Comparison of ENCODE assay signal across 9 mouse cellular contexts in the genomic region with DNA sequence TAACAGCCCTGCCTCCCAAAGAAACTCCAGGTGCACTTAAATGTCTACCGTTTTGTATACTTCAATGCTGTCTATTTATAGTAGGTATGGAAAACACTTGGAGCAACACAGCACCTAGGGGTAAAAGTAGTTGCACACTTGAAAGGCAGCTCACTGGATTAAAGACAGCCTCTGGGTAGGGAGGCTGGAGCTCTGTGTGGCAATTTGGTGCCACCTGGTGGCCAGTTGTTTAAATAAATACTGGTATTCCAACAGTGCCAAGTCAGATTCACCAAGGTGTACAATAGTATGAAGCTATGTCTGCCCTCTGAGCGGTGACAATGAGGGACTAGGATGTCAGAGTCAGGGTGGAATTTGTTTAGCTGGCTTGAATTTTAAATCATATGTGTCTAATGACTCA. TPM values are rescaled to one million over a fixed set of nuclear protein-coding genes. Genes with fewer than 3 reads are reported as not detected.
DNase-seq lines count a peak whose midpoint lies in the region; ATAC-seq and TF ChIP-seq lines count a peak whose summit lies in the region.
"Had no signal": no experiment of that assay in that cellular context is flagged by ENCODE, and none has a peak within 500 bp of the region (broad histone marks: within the 10 kb centered on the region; RNA-seq: fewer than 3 reads in every experiment).

No protein-coding gene starts in this region.

- no peak for TF ChIP-seq EP300 in liver, embryonic 14.5 days (IDR thresholded peaks at IDR 0.05; ENCODE audit: low read depth)

- H3K4me2 ChIP-seq in embryonic facial prominence, embryonic 11.5 days (ENCODE audit: low read depth, low read length): no peak overlapping the region
- no peak overlapping the region for H3K4me2 ChIP-seq in heart, embryonic 15.5 days
- H3K4me2 ChIP-seq in kidney, embryonic 16.5 days (replicated peaks; ENCODE audit: low read depth, low read length): no peak overlapping the region
- no peak overlapping the region for H3K4me2 ChIP-seq in liver, embryonic 14.5 days (ENCODE audit: low read depth)
- H3K4me2 ChIP-seq in neural tube, embryonic 15.5 days: no peak overlapping the region

- no peaks in the 10 kb centered on the region for H3K9me3 ChIP-seq in embryonic facial prominence, embryonic 11.5 days (replicated peaks; ENCODE audit: control insufficient read depth, low read length)
- no peaks in the 10 kb centered on the region for H3K9me3 ChIP-seq in heart, embryonic 15.5 days (replicated peaks)
- no peaks in the 10 kb centered on the region for H3K9me3 ChIP-seq in kidney, embryonic 16.5 days (ENCODE audit: low read length)
- no peaks in the 10 kb centered on the region for H3K9me3 ChIP-seq in liver, embryonic 14.5 days (ENCODE audit: control insufficient read depth, low read length)
- no peaks in the 10 kb centered on the region for H3K9me3 ChIP-seq in neural tube, embryonic 15.5 days (replicated peaks)

- no peaks in the 10 kb centered on the region for H3K27me3 ChIP-seq in embryonic facial prominence, embryonic 11.5 days (ENCODE audit: control insufficient read depth, insufficient read depth, low read length)
- no peaks in the 10 kb centered on the region for H3K27me3 ChIP-seq in heart, embryonic 15.5 days
- H3K27me3 ChIP-seq in kidney, embryonic 16.5 days (ENCODE audit: insufficient read depth, low read length): no peaks in the 10 kb centered on the region
- H3K27me3 ChIP-seq in liver, embryonic 14.5 days (ENCODE audit: control insufficient read depth, insufficient read depth, low read length): no peaks in the 10 kb centered on the region
- H3K27me3 ChIP-seq in neural tube, embryonic 15.5 days (replicated peaks): no peaks in the 10 kb centered on the region

- no peak overlapping the region for H3K27ac ChIP-seq in embryonic facial prominence, embryonic 11.5 days (replicated peaks; ENCODE audit: low read depth, low read length)
- H3K27ac ChIP-seq in heart, embryonic 15.5 days: no peak overlapping the region
- no peak overlapping the region for H3K27ac ChIP-seq in kidney, embryonic 16.5 days (ENCODE audit: low read length)
- no peak overlapping the region for H3K27ac ChIP-seq in liver, embryonic 14.5 days
- H3K27ac ChIP-seq in neural tube, embryonic 15.5 days (replicated peaks): 0 out of 2 replicates have a peak overlapping the region, but pooled peaks have one; percentile 41

- no peak overlapping the region for H3K4me3 ChIP-seq in embryonic facial prominence, embryonic 11.5 days (ENCODE audit: low read depth, low read length)
- H3K4me3 ChIP-seq in heart, embryonic 15.5 days: no peak overlapping the region
- no peak overlapping the region for H3K4me3 ChIP-seq in kidney, embryonic 16.5 days (ENCODE audit: low read length)
- no peak overlapping the region for H3K4me3 ChIP-seq in liver, embryonic 14.5 days (ENCODE audit: insufficient read depth in 1 of 2, low read depth in 2 of 2, low read length in 2 of 2)
- no peak overlapping the region for H3K4me3 ChIP-seq in neural tube, embryonic 15.5 days (replicated peaks)
- H3K4me3 ChIP-seq: erythroblast, embryonic 14.5 days had no signal

- TF ChIP-seq CTCF in liver, embryonic 14.5 days (IDR thresholded peaks at IDR 0.05; ENCODE audit: low read depth): peak; percentile 80

- peak; percentile 69 for DNase-seq in CD4-positive helper T cell, adult 2 months (ENCODE audit: low read depth, low spot score)
- peak; percentile 75 for DNase-seq in adrenal gland, postnatal 25 days
- peak; percentile 89 for DNase-seq in embryonic facial prominence, embryonic 11.5 days (ENCODE audit: low spot score)
- DNase-seq in liver, embryonic 14.5 days (ENCODE audit: low read depth in 3 of 3, low spot score in 3 of 3): peak in 1 of 3 experiments; percentile 35
- peak; percentile 91 for DNase-seq in testis, postnatal 10 days (ENCODE audit: low spot score)

- H3K36me3 ChIP-seq in embryonic facial prominence, embryonic 11.5 days (replicated peaks; ENCODE audit: control insufficient read depth, insufficient read depth, low read depth, low read length): no peaks in the 10 kb centered on the region
- no peaks in the 10 kb centered on the region for H3K36me3 ChIP-seq in heart, embryonic 15.5 days
- no peaks in the 10 kb centered on the region for H3K36me3 ChIP-seq in kidney, embryonic 16.5 days (ENCODE audit: insufficient read depth, low read length)
- H3K36me3 ChIP-seq in liver, embryonic 14.5 days (replicated peaks; ENCODE audit: control insufficient read depth, insufficient read depth, low read depth): no peaks in the 10 kb centered on the region
- H3K36me3 ChIP-seq in neural tube, embryonic 15.5 days: no peaks in the 10 kb centered on the region

- no peaks in the 10 kb centered on the region; the same call in 1 of the 2 replicates for H3K4me1 ChIP-seq in embryonic facial prominence, embryonic 11.5 days (ENCODE audit: control insufficient read depth, insufficient read depth, low read length)
- peaks cover 30% of the 10 kb centered on the region for H3K4me1 ChIP-seq in heart, embryonic 15.5 days (replicated peaks)
- H3K4me1 ChIP-seq in kidney, embryonic 16.5 days (ENCODE audit: insufficient read depth, low read length): peaks cover 7% of the 10 kb centered on the region
- no peaks in the 10 kb centered on the region for H3K4me1 ChIP-seq in liver, embryonic 14.5 days (replicated peaks; ENCODE audit: control insufficient read depth in 2 of 2, insufficient read depth in 2 of 2, low read length in 1 of 2)
- H3K4me1 ChIP-seq in neural tube, embryonic 15.5 days: peaks cover 26% of the 10 kb centered on the region

- no peak for ATAC-seq in embryonic facial prominence, embryonic 11.5 days (replicated peaks; ENCODE audit: insufficient number of reproducible peaks, low FRiP score, low TSS enrichment, low read depth)
- ATAC-seq in heart, embryonic 15.5 days (replicated peaks; ENCODE audit: insufficient number of reproducible peaks, insufficient read depth, low FRiP score, low read depth): 0 out of 2 replicates have a peak, but pooled peaks have one; percentile 43
- peak; percentile 69 for ATAC-seq in kidney, embryonic 16.5 days (ENCODE audit: low FRiP score, low TSS enrichment)
- ATAC-seq in liver, embryonic 14.5 days (ENCODE audit: insufficient read depth): no peak
- peak; percentile 69; the same call in 1 of the 2 replicates for ATAC-seq in neural tube, embryonic 15.5 days (ENCODE audit: low FRiP score)

- H3K9ac ChIP-seq in embryonic facial prominence, embryonic 11.5 days (replicated peaks; ENCODE audit: low read length): no peak overlapping the region
- no peak overlapping the region for H3K9ac ChIP-seq in heart, embryonic 15.5 days
- H3K9ac ChIP-seq in kidney, embryonic 16.5 days (replicated peaks; ENCODE audit: low read length): no peak overlapping the region
- no peak overlapping the region for H3K9ac ChIP-seq in liver, embryonic 14.5 days (replicated peaks)
- H3K9ac ChIP-seq in neural tube, embryonic 15.5 days (replicated peaks): no peak overlapping the region

- 31% methylated on average over 2 of the region's 2 CpGs for WGBS in embryonic facial prominence, embryonic 11.5 days
- 20% methylated on average over 2 of the region's 2 CpGs for WGBS in heart, embryonic 15.5 days
- 27% methylated on average over 2 of the region's 2 CpGs for WGBS in kidney, embryonic 16.5 days
- 11% methylated on average over 2 of the region's 2 CpGs for WGBS in liver, embryonic 14.5 days (ENCODE audit: insufficient replicate concordance)
- 28% methylated on average over 2 of the region's 2 CpGs for WGBS in neural tube, embryonic 15.5 days

RNA-seq across cellular contexts. Expression of a gene that starts 22.2 kb away (rescaled TPM):
- total RNA-seq in adrenal gland, postnatal 25 days (2021): 5.7 and 5.8 TPM in 2 replicates
- 3.9 and 5.2 TPM in 2 replicates for polyA plus RNA-seq in embryonic facial prominence, embryonic 11.5 days (2014; fragmentation: Nextera tagmentation; extraction: Ambion mirVana)
- polyA plus RNA-seq in heart, embryonic 15.5 days (2015; fragmentation: Nextera tagmentation; extraction: Ambion mirVana): 3.7 and 5.4 TPM in 2 replicates
- 5.2 and 7.1 TPM in 2 replicates for polyA plus RNA-seq in kidney, embryonic 16.5 days (2015; fragmentation: Nextera tagmentation; extraction: Ambion mirVana)
- polyA plus RNA-seq in liver, embryonic 14.5 days (2012; rRNA removed): 0.71 and 0.86 TPM in 2 replicates
- 0.58 and 0.67 TPM in 2 replicates for polyA plus RNA-seq in liver, embryonic 14.5 days (2014; fragmentation: Nextera tagmentation; extraction: Ambion mirVana)
- 31.6 and 34.9 TPM in 2 replicates for polyA plus RNA-seq in neural tube, embryonic 15.5 days (2015; fragmentation: Nextera tagmentation; extraction: Ambion mirVana)
- polyA plus RNA-seq: erythroblast, embryonic 14.5 days had no signal

Comparison
In these comparisons a context has a peak if more than half of its experiments do, and no peak if none do; other contexts are left out.
1. ATAC-seq: peak in heart, embryonic 15.5 days (single experiment), kidney, embryonic 16.5 days (single experiment) and neural tube, embryonic 15.5 days (single experiment); none in embryonic facial prominence, embryonic 11.5 days (single experiment) and liver, embryonic 14.5 days (single experiment).